Mouse (Mus musculus) limb, embryonic 11.5 days (tissue): ENCODE data around the gene Wnt10a. TPM values are rescaled to one million over a fixed set of nuclear protein-coding genes. Genes with fewer than 3 reads are reported as not detected.

ENCODE experiments used
- ATAC-seq: fragments of 200-750 bp; cut with Nextera tagmentation; 2 replicates; pipeline ENCODE4 v1.8.0; 2017; ENCODE audit warnings: low read depth; ENCODE audit not compliant: insufficient number of reproducible peaks, low FRiP score, low TSS enrichment
- DNase-seq: peaks from one replicate; pipeline ENCODE4 v3.0.0-alpha.2; 2015; ENCODE audit warnings: low spot score
- H3K27ac ChIP-seq: fragments of 300-500 bp; sonication (generic); replicated peaks from 2 replicates; pipeline ENCODE4 v1.5.1; 2014; ENCODE audit warnings: low read depth, mild to moderate bottlenecking, low read length
- H3K27me3 ChIP-seq: fragments of 300-500 bp; sonication (generic); 2 replicates; pipeline ENCODE4 v1.6.1; 2014; ENCODE audit warnings: mild to moderate bottlenecking, low read length, mixed read lengths; ENCODE audit not compliant: control insufficient read depth, insufficient read depth
- H3K36me3 ChIP-seq: fragments of 300-500 bp; sonication (generic); 2 replicates; pipeline ENCODE4 v1.6.1; 2014; ENCODE audit warnings: mild to moderate bottlenecking, low read length, moderate library complexity, mixed read lengths; ENCODE audit not compliant: control insufficient read depth, insufficient read depth
- H3K4me1 ChIP-seq: fragments of 300-500 bp; sonication (generic); 2 replicates; pipeline ENCODE4 v1.6.1; 2014; ENCODE audit warnings: low read length, mixed read lengths; ENCODE audit not compliant: control insufficient read depth, insufficient read depth
- H3K4me2 ChIP-seq: fragments of 300-500 bp; sonication (generic); 2 replicates; pipeline ENCODE4 v1.6.1; 2014; ENCODE audit warnings: low read depth, mild to moderate bottlenecking, moderate library complexity; ENCODE audit not compliant: severe bottlenecking
- H3K4me3 ChIP-seq: fragments of 300-500 bp; sonication (generic); 2 replicates; pipeline ENCODE4 v1.5.1; 2014; ENCODE audit warnings: low read depth, low read length
- H3K9ac ChIP-seq: fragments of 300-500 bp; sonication (generic); 2 replicates; pipeline ENCODE4 v1.6.1; 2014; ENCODE audit warnings: mild to moderate bottlenecking, low read length
- H3K9me3 ChIP-seq: fragments of 300-500 bp; sonication (generic); 2 replicates; pipeline ENCODE4 v1.6.1; 2016; ENCODE audit warnings: low read length; ENCODE audit not compliant: control insufficient read depth
- WGBS: fragments of 180-500 bp; shearing (Covaris S2); extraction: QIAGEN DNeasy Blood & Tissue Kit; methylation state at CpG from one replicate; pipeline ENCODE4 v1.1.7; 2014; 5-methylcytosine and 5-hydroxymethylcytosine counted together
- polyA plus RNA-seq: library from polyadenylated mRNA; unstranded; fragments of >200 nt; fragmentation: Nextera tagmentation; extraction: Ambion mirVana; gene quantifications from 2 replicates; pipeline ENCODE4 v1.2.1, GENCODE M21; 2014

Wnt10a gene
- polyA plus RNA-seq, 1 experiment from 2014 or later, result 1.6 TPM

DNA sequence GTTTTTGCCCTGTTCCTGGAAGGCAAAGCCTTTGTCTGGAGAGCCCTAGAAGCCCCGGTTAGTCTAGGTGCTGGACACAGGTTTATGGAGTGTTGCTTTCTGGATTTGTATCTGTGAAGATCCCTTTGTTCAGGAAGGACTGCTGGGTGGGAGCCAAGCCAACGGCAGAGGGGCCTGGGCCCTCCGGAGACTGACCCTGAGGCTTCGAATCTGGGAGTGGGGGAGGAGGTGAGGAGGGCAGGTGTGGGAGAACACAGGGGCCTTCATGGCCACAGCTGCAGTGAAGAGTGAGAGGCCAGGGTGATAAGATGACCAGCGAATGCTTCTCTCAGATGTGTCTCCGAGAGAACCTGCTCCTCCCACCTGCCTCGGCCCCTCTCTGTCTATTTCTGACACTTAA is 17.3 kb upstream of the Wnt10a start:
- Histone ChIP-seq H3K4me3 (no peak overlapping the region), H3K4me2 (peak overlapping the region; percentile 27), H3K36me3 (no peaks in the 10 kb centered on the region), H3K9ac (no peak overlapping the region), H3K9me3 (no peaks in the 10 kb centered on the region), H3K27me3 (peaks cover 62% of the 10 kb centered on the region), H3K27ac (no peak overlapping the region), H3K4me1 (peaks cover 8% of the 10 kb centered on the region; the same call in 1 of the 2 replicates)
- no peak for DNase-seq
- 9% methylated on average over 7 of the region's 7 CpGs for WGBS
- ATAC-seq, result no peak

DNA sequence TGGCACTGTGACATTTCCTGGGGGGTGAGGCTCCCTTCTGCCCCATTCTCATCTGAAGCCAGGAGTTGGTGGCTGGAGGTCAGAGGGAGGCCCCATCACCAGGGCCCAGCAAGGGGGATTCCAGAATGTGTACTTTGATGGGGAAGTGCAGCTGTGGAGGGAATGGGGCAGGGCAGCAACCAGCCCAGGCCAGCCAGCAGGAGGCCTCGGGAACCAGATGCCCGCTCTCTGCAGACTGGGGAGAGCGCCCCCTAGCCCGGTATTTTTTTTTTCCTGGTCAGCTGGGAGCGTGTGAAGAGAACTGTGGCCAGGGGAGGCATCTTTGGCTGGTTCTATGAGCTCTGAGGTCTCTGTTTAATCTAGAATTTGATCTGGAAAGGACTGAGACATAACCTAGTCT is 15.5 kb upstream of the Wnt10a start:
- no peak overlapping the region for H3K4me3 ChIP-seq
- DNase-seq (peak; percentile 63), ATAC-seq (no peak)
- H3K36me3 ChIP-seq, result no peaks in the 10 kb centered on the region
- H3K27ac ChIP-seq, result no peak overlapping the region
- H3K27me3 ChIP-seq, result peaks cover 56% of the 10 kb centered on the region
- 9% methylated on average over 5 of the region's 5 CpGs for WGBS
- H3K4me1 ChIP-seq, result peaks cover 7% of the 10 kb centered on the region; the same call in 1 of the 2 replicates
- no peaks in the 10 kb centered on the region for H3K9me3 ChIP-seq
- H3K4me2 ChIP-seq, result peak overlapping the region; percentile 5; the same call in 1 of the 2 replicates
- peak overlapping the region; percentile 17; the same call in 1 of the 2 replicates for H3K9ac ChIP-seq

DNA sequence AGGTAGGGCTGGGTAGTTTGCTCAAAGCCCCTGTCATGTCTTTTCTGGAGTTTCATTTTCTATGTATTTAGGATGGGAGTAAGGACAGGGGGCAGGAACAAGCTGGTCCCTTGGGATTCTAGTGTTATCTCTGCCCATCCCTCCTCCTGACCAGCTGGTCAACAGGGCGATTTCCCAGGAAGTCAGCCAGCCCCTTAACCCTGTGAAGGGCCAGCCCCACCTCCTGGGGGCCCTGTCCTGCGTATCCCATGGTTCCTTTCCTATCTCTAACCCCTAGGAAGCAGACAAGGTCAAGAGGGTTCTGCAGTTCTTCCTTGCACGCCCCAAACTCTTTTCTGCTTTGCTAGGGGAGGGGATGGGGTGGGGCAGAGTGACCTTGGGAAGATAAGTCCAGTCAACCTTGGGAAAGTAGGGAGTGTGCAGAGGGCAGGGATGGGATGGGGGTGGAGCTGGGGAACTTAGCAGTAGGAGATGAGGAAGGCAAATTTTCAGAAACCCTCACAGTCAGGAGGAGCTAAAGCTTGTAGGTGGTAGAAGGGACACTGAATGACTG is 12.3 kb upstream of the Wnt10a start:
- WGBS, result 33% methylated on average over 3 of the region's 3 CpGs
- Histone ChIP-seq H3K4me3 (no peak overlapping the region), H3K9ac (no peak overlapping the region), H3K9me3 (no peaks in the 10 kb centered on the region), H3K4me2 (no peak overlapping the region), H3K27ac (no peak overlapping the region), H3K36me3 (no peaks in the 10 kb centered on the region), H3K27me3 (peaks cover 59% of the 10 kb centered on the region), H3K4me1 (peaks cover 4% of the 10 kb centered on the region; the same call in 1 of the 2 replicates)
- no peak for ATAC-seq
- DNase-seq, result no peak

DNA sequence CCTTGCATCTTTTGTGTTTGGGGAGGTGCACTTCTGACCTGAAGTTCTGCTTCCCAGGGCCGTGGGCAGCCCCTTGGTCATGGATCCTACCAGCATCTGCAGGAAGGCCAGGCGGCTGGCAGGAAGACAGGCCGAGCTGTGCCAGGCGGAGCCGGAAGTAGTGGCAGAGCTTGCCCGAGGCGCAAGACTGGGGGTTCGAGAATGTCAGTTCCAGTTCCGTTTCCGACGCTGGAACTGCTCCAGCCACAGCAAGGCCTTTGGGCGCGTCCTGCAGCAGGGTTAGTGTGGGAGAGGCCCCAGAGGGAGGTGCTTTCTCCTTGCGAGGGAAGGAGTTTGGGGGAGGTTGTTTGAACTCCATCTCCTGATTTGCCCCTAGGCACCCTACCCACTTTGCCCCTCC is 9.3 kb upstream of the Wnt10a start:
- 23% methylated on average over 14 of the region's 14 CpGs for WGBS
- no peaks in the 10 kb centered on the region for H3K36me3 ChIP-seq
- H3K9ac ChIP-seq, result no peak overlapping the region
- ATAC-seq (no peak), DNase-seq (no peak)
- H3K4me1 ChIP-seq, result peaks cover 4% of the 10 kb centered on the region; the same call in 1 of the 2 replicates
- H3K4me3 ChIP-seq, result no peak overlapping the region
- no peak overlapping the region for H3K4me2 ChIP-seq
- H3K27me3 ChIP-seq, result peaks cover 68% of the 10 kb centered on the region
- H3K27ac ChIP-seq, result no peak overlapping the region
- no peaks in the 10 kb centered on the region for H3K9me3 ChIP-seq

DNA sequence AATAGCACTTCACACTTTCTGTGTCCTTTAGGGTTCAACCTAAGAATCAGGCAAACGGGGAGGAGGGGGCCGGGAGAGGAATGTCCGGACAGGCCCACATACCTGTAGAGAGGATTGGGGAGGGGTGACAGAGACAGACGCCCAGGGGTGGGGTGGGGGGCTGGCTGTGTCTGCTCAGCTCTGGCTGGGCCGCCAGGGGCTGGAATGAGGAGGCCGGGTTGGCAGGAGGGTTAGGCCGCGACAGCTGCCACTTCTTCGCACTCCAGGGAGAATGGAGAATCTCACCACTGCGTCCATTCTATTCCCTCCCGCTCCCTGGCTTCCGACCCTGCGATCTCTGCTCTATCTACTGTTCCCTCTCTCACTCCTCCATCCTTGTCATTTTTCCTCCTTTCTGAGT is 7.8 kb upstream of the Wnt10a start:
- H3K9ac ChIP-seq, result no peak overlapping the region
- H3K4me3 ChIP-seq, result peak overlapping the region; percentile 38
- H3K4me2 ChIP-seq, result peak overlapping the region; percentile 82
- peaks cover 4% of the 10 kb centered on the region for H3K4me1 ChIP-seq
- no peaks in the 10 kb centered on the region for H3K9me3 ChIP-seq
- no peaks in the 10 kb centered on the region for H3K36me3 ChIP-seq
- DNase-seq (peak; percentile 27), ATAC-seq (no peak)
- 2% methylated on average over 13 of the region's 13 CpGs for WGBS
- peaks cover 75% of the 10 kb centered on the region for H3K27me3 ChIP-seq
- H3K27ac ChIP-seq, result no peak overlapping the region

DNA sequence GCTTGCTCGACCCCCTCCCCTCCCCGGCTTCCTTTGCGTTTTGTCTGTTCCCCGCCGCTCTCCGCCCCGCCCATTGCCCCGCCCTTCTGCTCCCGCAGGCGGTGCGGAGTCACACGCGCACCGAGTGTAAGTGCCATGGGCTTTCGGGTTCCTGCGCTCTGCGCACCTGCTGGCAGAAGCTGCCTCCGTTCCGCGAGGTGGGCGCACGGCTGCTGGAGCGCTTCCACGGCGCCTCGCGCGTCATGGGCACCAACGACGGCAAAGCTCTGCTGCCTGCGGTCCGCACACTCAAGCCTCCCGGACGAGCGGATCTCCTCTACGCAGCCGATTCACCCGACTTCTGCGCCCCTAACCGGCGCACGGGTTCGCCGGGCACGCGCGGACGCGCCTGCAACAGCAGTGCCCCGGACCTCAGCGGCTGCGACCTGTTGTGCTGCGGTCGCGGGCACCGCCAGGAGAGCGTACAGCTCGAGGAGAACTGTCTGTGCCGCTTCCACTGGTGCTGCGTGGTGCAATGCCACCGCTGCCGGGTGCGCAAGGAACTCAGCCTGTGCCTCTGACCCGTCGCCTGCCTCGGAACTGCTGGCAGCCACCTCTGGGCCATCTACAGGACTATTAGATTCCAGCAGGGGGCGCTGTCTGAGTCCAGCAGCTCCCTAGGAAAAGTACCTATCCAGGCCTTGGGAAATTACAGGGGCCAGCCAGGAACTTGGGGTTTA is 7.1 kb upstream of the Wnt10a start:
- Histone ChIP-seq H3K27me3 (peaks cover 74% of the 10 kb centered on the region), H3K36me3 (no peaks in the 10 kb centered on the region), H3K4me2 (peak overlapping the region; percentile 82), H3K27ac (no peak overlapping the region), H3K9ac (no peak overlapping the region), H3K4me1 (peaks cover 9% of the 10 kb centered on the region), H3K9me3 (no peaks in the 10 kb centered on the region), H3K4me3 (peak overlapping the region; percentile 38)
- WGBS, result 3% methylated on average over 67 of the region's 67 CpGs
- peak; percentile 59; the same call in 1 of the 2 replicates for ATAC-seq
- peak; percentile 81 for DNase-seq

DNA sequence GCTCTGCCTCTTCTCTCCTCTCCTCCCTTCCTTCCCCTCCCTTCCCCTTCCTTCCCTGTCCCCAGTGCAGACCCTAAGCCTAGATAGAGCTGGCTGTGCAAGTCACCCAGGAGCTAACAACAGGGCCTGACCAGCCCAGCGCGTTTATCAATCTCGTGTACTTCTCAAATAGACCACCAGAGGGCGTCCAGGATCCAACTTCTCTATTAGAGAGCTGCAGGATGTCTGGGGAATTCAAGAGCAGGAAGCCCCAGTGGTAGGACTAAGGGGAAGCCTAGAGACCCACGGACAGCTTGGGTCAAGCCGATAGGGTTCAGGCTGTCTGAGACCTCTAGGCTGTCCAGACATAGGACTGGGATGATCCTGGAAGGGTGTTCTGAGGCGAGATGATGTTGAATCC is 3.5 kb upstream of the Wnt10a start:
- DNase-seq, result peak; percentile 90

DNA sequence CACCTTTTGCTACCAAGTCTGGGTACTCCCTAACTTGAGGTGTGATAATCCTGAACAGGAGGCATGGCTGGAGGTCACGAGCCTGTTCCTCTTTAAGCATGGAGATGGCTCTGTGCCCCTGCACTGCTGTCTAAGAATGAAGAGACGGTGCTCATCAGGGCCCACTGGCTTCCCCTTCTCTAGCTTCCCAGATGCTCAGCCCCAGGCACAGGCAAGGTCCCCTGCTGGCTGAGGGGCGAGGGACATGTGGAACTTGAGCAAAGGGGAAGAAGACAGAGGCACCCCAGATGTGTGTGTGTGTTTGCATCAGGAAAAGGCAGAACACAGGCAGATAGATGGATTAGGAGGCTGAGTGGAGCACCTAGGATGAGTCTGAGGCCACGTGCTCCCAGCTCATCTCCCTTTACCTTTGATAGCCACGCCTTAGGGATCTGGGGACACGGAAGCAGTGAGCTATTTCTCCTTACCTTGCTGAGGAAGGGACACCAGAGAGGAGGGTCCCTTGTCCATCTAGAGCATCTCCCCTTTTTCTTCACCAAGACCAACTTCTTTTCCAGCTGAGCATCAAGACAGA is 2.6 kb upstream of the Wnt10a start:
- no peak overlapping the region for H3K4me3 ChIP-seq

More for the DNA sequence above, 3.5 kb upstream of the Wnt10a start:
- no peak for ATAC-seq
- Histone ChIP-seq H3K4me2 (no peak overlapping the region), H3K4me3 (no peak overlapping the region), H3K9ac (no peak overlapping the region), H3K4me1 (peaks cover 28% of the 10 kb centered on the region), H3K9me3 (no peaks in the 10 kb centered on the region), H3K36me3 (no peaks in the 10 kb centered on the region), H3K27me3 (peaks cover 79% of the 10 kb centered on the region), H3K27ac (no peak overlapping the region)
- WGBS, result 8% methylated on average over 7 of the region's 7 CpGs

More for the DNA sequence above, 2.6 kb upstream of the Wnt10a start:
- DNase-seq, result peak; percentile 23
- Histone ChIP-seq H3K36me3 (no peaks in the 10 kb centered on the region), H3K9ac (no peak overlapping the region), H3K27ac (no peak overlapping the region), H3K9me3 (no peaks in the 10 kb centered on the region), H3K4me1 (peaks cover 27% of the 10 kb centered on the region), H3K4me2 (no peak overlapping the region), H3K27me3 (peaks cover 79% of the 10 kb centered on the region)
- WGBS, result 16% methylated on average over 6 of the region's 6 CpGs
- ATAC-seq, result no peak
